In the genomic region with DNA sequence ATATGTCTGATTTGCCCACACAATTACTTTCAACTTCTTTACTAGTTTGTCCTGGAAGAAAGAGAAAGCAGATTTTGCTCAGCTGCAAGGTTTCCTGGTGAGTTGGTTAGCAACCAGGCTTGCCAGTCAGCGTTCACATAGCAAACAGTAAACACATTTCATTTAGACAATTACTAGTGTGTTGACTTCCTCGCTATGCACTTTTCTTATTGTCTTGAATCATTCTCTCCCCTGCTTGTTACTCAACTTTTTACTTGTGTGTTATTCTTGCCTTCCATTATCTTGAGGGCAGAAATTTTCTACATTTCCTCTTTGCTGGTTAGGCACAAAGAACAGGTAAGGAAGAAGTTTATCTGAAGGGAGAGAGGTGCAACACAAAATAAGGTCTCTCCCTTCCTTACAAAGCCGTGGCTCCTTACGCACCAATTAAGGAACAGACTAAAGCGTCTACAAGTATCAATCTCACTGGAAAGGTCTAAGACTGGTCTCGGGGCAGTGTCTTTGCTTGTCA, we compare ENCODE assay signal across 8 mouse cellular contexts. TPM values are rescaled to one million over a fixed set of nuclear protein-coding genes. Genes with fewer than 3 reads are reported as not detected.
DNase-seq lines count a peak whose midpoint lies in the region; ATAC-seq and TF ChIP-seq lines count a peak whose summit lies in the region.

No protein-coding gene starts in this region.

- no peak for ATAC-seq in heart, postnatal 0 days (ENCODE audit: insufficient read depth, low read depth)

- under 1% methylated on average over 6 of the region's 6 CpGs for WGBS in liver, adult 2 months
- WGBS in bone marrow, adult 2 months, result 0% methylated on average over 6 of the region's 6 CpGs
- WGBS in heart, postnatal 0 days, result under 1% methylated on average over 6 of the region's 6 CpGs
- under 1% methylated on average over 6 of the region's 6 CpGs for WGBS in midbrain, embryonic 10.5 days

- peak overlapping the region; percentile 85 for H3K4me3 ChIP-seq in liver, adult 2 months (ENCODE audit: insufficient read depth, low read depth, low read length)
- peak overlapping the region; percentile 84 for H3K4me3 ChIP-seq in bone marrow, adult 2 months (replicated peaks; ENCODE audit: control insufficient read depth, low read depth, low read length)
- peak overlapping the region; percentile 92 for H3K4me3 ChIP-seq in heart, postnatal 0 days (ENCODE audit: low read depth, low read length)
- peak overlapping the region; percentile 97 for H3K4me3 ChIP-seq in midbrain, embryonic 10.5 days

- DNase-seq in liver, adult 2 months (ENCODE audit: extremely low read depth, low read depth, low spot score), result peak; percentile 50
- no peak for DNase-seq in liver
- DNase-seq in heart, postnatal 0 days (ENCODE audit: low spot score), result peak; percentile 25
- DNase-seq in midbrain, embryonic 10.5 days (ENCODE audit: low spot score), result no peak
- DNase-seq in gastrocnemius, postnatal 36 days, result no peak
- DNase-seq in retina, embryonic 14.5 days (ENCODE audit: low spot score), result no peak
- no peak for DNase-seq in left cerebral cortex, postnatal 4 days

- H3K4me1 ChIP-seq in liver, adult 2 months (ENCODE audit: control insufficient read depth, insufficient read depth, low read length), result peaks cover 10% of the 10 kb centered on the region
- H3K4me1 ChIP-seq in bone marrow, adult 2 months (ENCODE audit: control insufficient read depth, insufficient read depth, low read length), result peaks cover 3% of the 10 kb centered on the region; the same call in 1 of the 2 replicates
- peaks cover 16% of the 10 kb centered on the region for H3K4me1 ChIP-seq in heart, postnatal 0 days (ENCODE audit: control insufficient read depth, insufficient read depth)
- peaks cover 45% of the 10 kb centered on the region for H3K4me1 ChIP-seq in midbrain, embryonic 10.5 days

- H3K4me2 ChIP-seq in heart, postnatal 0 days (ENCODE audit: low read depth, low read length), result peak overlapping the region; percentile 83

- no peak for TF ChIP-seq EP300 in heart, postnatal 0 days (IDR thresholded peaks at IDR 0.05; ENCODE audit: low read depth)

- intact Hi-C loops in gastrocnemius, postnatal 36 days (cut with DNase I), result loop anchor here (5.0 kb wide), 1 partner anchor 201 kb away; no protein-coding TSS in a partner anchor
- intact Hi-C loops in left cerebral cortex, postnatal 4 days (cut with DNase I), result loop anchor here (5.0 kb wide), 3 partner anchors 184 to 564 kb away; a partner anchor contains a TSS

- TF ChIP-seq CTCF in liver, adult 2 months (IDR thresholded peaks at IDR 0.05; ENCODE audit: low read depth, low read length), result no peak
- no peak for TF ChIP-seq CTCF in bone marrow, adult 2 months (IDR thresholded peaks at IDR 0.05; ENCODE audit: control insufficient read depth, insufficient read depth, low read length)
- no peak for TF ChIP-seq CTCF in heart, postnatal 0 days (IDR thresholded peaks at IDR 0.05; ENCODE audit: low read depth)

- no peak for TF ChIP-seq POLR2A in liver, adult 2 months (IDR thresholded peaks at IDR 0.05; ENCODE audit: extremely low read depth, insufficient read depth, low read length)
- no peak for TF ChIP-seq POLR2A in bone marrow, adult 2 months (IDR thresholded peaks at IDR 0.05; ENCODE audit: borderline replicate concordance, control insufficient read depth, low read depth, low read length)

- H3K9ac ChIP-seq in liver, adult 2 months (ENCODE audit: low read depth, low read length), result peak overlapping the region; percentile 85
- peak overlapping the region; percentile 76 for H3K9ac ChIP-seq in heart, postnatal 0 days (replicated peaks; ENCODE audit: low read depth, low read length)

- H3K36me3 ChIP-seq in liver, adult 2 months (ENCODE audit: control insufficient read depth, insufficient read depth, low read length), result no peaks in the 10 kb centered on the region
- H3K36me3 ChIP-seq in heart, postnatal 0 days (replicated peaks; ENCODE audit: control insufficient read depth, insufficient read depth, low read length), result no peaks in the 10 kb centered on the region
- H3K36me3 ChIP-seq in midbrain, embryonic 10.5 days, result no peaks in the 10 kb centered on the region

- H3K27ac ChIP-seq in liver, adult 2 months (replicated peaks; ENCODE audit: insufficient read depth, low read depth, low read length), result peak overlapping the region; percentile 94
- H3K27ac ChIP-seq in bone marrow, adult 2 months (ENCODE audit: control insufficient read depth, insufficient read depth, low read depth, low read length, poor library complexity), result peak overlapping the region; percentile 98
- H3K27ac ChIP-seq in heart, postnatal 0 days (ENCODE audit: low read depth), result peak overlapping the region; percentile 99
- peak overlapping the region; percentile 99 for H3K27ac ChIP-seq in midbrain, embryonic 10.5 days (replicated peaks)

- no peaks in the 10 kb centered on the region; the same call in 1 of the 2 replicates for H3K79me2 ChIP-seq in liver, adult 2 months (ENCODE audit: control insufficient read depth, insufficient read depth, low read length)

- H3K27me3 ChIP-seq in liver, adult 2 months (ENCODE audit: control insufficient read depth, insufficient read depth, low read length), result no peaks in the 10 kb centered on the region
- no peaks in the 10 kb centered on the region for H3K27me3 ChIP-seq in heart, postnatal 0 days (ENCODE audit: control insufficient read depth, insufficient read depth, low read length)
- H3K27me3 ChIP-seq in midbrain, embryonic 10.5 days (ENCODE audit: low read depth, poor library complexity, severe bottlenecking), result no peaks in the 10 kb centered on the region

- H3K9me3 ChIP-seq in heart, postnatal 0 days (replicated peaks; ENCODE audit: control insufficient read depth, low read length), result no peaks in the 10 kb centered on the region
- H3K9me3 ChIP-seq in midbrain, embryonic 10.5 days (replicated peaks), result no peaks in the 10 kb centered on the region

RNA-seq across cellular contexts. Expression of a gene that starts 1.1 kb away (rescaled TPM):
- total RNA-seq in liver, adult 2 months (2014; rRNA removed), result 9.8 and 14.4 TPM in 2 replicates
- 4.9 and 6.7 TPM in 2 replicates for polyA plus RNA-seq in liver, adult 2 months (2012; rRNA removed)
- 14.3 and 17.9 TPM in 2 replicates for polyA plus RNA-seq in bone marrow, adult 2 months (2011; ENCODE audit: insufficient read depth, insufficient read length, low replicate concordance, missing spikeins)
- 12.5 and 15.2 TPM in 2 replicates for total RNA-seq in heart, postnatal 0 days (2014; rRNA removed; ENCODE audit: low replicate concordance)
- 1.3 and 1.7 TPM in 2 replicates for polyA plus RNA-seq in heart, postnatal 0 days (2015; fragmentation: Nextera tagmentation; extraction: Ambion mirVana)
- 5.1 and 6.1 TPM in 2 replicates for polyA plus RNA-seq in midbrain, embryonic 10.5 days (2016; fragmentation: Nextera tagmentation; extraction: Ambion mirVana)
- total RNA-seq in gastrocnemius, postnatal 36 days (2021), result 10 to 100 TPM; 89.0 to 92.0 TPM
- total RNA-seq in left cerebral cortex, postnatal 4 days (2021), result 100 to 1,000 TPM; 740 to 795 TPM

Comparison
In these comparisons a context has a peak if more than half of its experiments do, and no peak if none do; other contexts are left out.
1. DNase-seq: peak in liver, adult 2 months (single experiment) and heart, postnatal 0 days (single experiment); none in liver (single experiment), midbrain, embryonic 10.5 days (single experiment), gastrocnemius, postnatal 36 days (0 of 2), retina, embryonic 14.5 days (single experiment) and left cerebral cortex, postnatal 4 days (single experiment).
2. RNA of a gene that starts 1.1 kb away (total RNA-seq): 740 to 795 TPM in left cerebral cortex, postnatal 4 days; 89.0 to 92.0 TPM in gastrocnemius, postnatal 36 days, 12.5 to 15.2 TPM in heart, postnatal 0 days and 9.8 to 14.4 TPM in liver, adult 2 months; every median in the first group is over 4 times any median in the second.
3. Peak in every context shown above with its lines, with median percentiles within 50 percentile points of each other: H3K27ac ChIP-seq and H3K4me3 ChIP-seq.